Mouse (Mus musculus) liver, postnatal 0 days (tissue): ENCODE measurements around the gene Foxo6. TPM values are rescaled to one million over a fixed set of nuclear protein-coding genes. Genes with fewer than 3 reads are reported as not detected.

Source experiments
- ATAC-seq: fragments of 200-750 bp; cut with Nextera tagmentation; 2 replicates; pipeline ENCODE4 v1.8.0; 2017; ENCODE audit warnings: mild to moderate bottlenecking, moderate library complexity
- DNase-seq: peaks from one replicate; pipeline ENCODE4 v3.0.0-alpha.2; 2016
- H3K27ac ChIP-seq: fragments of 300-500 bp; sonication (generic); 2 replicates; pipeline ENCODE4 v1.5.1; 2014; ENCODE audit warnings: antibody characterized with exemption, moderate library complexity, mild to moderate bottlenecking, low read depth
- H3K27me3 ChIP-seq: fragments of 300-500 bp; sonication (generic); 2 replicates; pipeline ENCODE4 v1.6.1; 2014; ENCODE audit warnings: low read length, control low read depth, mixed read lengths; ENCODE audit not compliant: insufficient read depth
- H3K36me3 ChIP-seq: fragments of 300-500 bp; sonication (generic); replicated peaks from 2 replicates; pipeline ENCODE4 v1.6.1; 2014; ENCODE audit warnings: mild to moderate bottlenecking, control low read depth, low read length, moderate library complexity, mixed read lengths; ENCODE audit not compliant: insufficient read depth
- H3K4me1 ChIP-seq: fragments of 300-500 bp; sonication (generic); 2 replicates; pipeline ENCODE4 v1.6.1; 2014; ENCODE audit warnings: antibody characterized with exemption, mild to moderate bottlenecking, control low read depth; ENCODE audit not compliant: insufficient read depth
- H3K4me2 ChIP-seq: fragments of 300-500 bp; sonication (generic); 2 replicates; pipeline ENCODE4 v1.6.1; 2014; ENCODE audit warnings: low read depth, mild to moderate bottlenecking, low read length, moderate library complexity, mixed read lengths
- H3K4me3 ChIP-seq: fragments of 300-500 bp; sonication (generic); 2 replicates; pipeline ENCODE4 v1.5.1; 2014; ENCODE audit warnings: low read depth, low read length
- H3K9ac ChIP-seq: fragments of 300-500 bp; sonication (generic); replicated peaks from 2 replicates; pipeline ENCODE4 v1.6.1; 2014; ENCODE audit warnings: mild to moderate bottlenecking, moderate library complexity
- H3K9me3 ChIP-seq: fragments of 300-500 bp; sonication (generic); 2 replicates; pipeline ENCODE4 v1.6.1; 2016; ENCODE audit warnings: mild to moderate bottlenecking, control low read depth, low read length, mixed read lengths
- CTCF ChIP-seq: sonication (generic); IDR thresholded peaks from 2 replicates; pipeline ENCODE4 v1.5.1; 2016; ENCODE audit warnings: antibody characterized with exemption, low read depth
- EP300 ChIP-seq: IDR thresholded peaks from 2 replicates; pipeline ENCODE4 v1.6.1; 2016; ENCODE audit warnings: antibody characterized with exemption, low read depth, mild to moderate bottlenecking
- WGBS: fragments of 180-500 bp; shearing (Covaris S2); extraction: QIAGEN DNeasy Blood & Tissue Kit; methylation state at CpG from one replicate; pipeline ENCODE4 v1.1.7; 2014; ENCODE audit not compliant: insufficient replicate concordance; 5-methylcytosine and 5-hydroxymethylcytosine counted together
- polyA plus RNA-seq: library from polyadenylated mRNA; unstranded; fragments of >200 nt; fragmentation: Nextera tagmentation; extraction: Ambion mirVana; gene quantifications from 2 replicates; pipeline ENCODE4 v1.2.1, GENCODE M21; 2015

Foxo6 gene
- polyA plus RNA-seq, 1 experiment from 2014 or later = not detected

DNA sequence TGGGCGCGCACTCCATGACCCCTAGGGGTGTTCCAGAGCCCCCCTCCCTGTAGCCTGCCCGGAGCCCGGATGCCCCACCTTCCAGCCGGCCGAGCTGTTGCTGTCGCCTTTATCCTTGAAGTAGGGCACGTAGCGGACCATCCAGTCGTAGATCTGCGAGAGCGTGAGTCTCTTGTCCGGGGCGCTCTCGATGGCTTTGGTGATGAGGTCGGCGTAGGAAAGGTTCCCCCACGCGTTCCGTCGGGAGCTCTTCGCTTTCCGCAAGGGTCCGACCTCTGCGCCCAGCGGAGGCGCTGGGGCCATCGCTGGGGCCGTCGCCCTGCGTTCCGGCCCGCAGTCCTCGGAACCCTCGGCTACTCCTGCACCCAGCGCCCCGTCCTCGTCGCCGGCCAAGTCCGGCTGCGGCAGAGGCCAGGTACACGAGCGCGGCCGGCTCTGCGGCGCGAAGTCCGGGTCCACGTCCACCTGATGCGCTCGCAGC lies 348 bp downstream of the Foxo6 start:
- Histone ChIP-seq H3K9ac (0 out of 2 replicates have a peak overlapping the region, but pooled peaks have one; percentile 7), H3K36me3 (no peaks in the 10 kb centered on the region), H3K9me3 (no peaks in the 10 kb centered on the region), H3K4me3 (peak overlapping the region; percentile 52), H3K27me3 (peaks cover 63% of the 10 kb centered on the region), H3K4me2 (peak overlapping the region; percentile 90), H3K27ac (no peak overlapping the region), H3K4me1 (peaks cover 17% of the 10 kb centered on the region; the same call in 1 of the 2 replicates)
- DNase-seq = no peak
- TF ChIP-seq CTCF = no peak
- no peak for TF ChIP-seq EP300
- 1% methylated on average over 45 of the region's 53 CpGs for WGBS
- peak; percentile 9; the same call in 1 of the 2 replicates for ATAC-seq

DNA sequence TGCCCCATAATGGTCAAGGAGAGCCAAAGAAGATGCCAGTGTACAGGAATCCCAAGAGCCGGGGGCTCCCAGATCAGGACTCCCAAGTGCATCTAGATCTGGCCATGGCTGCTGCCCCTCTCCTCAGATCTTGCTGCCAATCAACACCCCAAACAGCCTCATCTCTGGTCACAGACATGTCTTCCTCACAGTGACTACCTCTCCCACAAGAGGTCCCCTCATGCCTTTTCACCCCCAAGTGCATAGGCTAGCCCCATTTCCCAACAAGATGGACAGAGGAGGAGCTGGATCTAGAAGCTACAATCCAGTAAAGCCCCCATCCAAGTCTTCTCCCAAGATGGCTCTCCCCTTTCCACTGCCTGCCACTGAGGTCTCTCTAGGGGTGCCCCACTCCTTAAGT lies 1.4 kb downstream of the Foxo6 start:
- TF ChIP-seq EP300 (no peak), CTCF (no peak)
- no peak for ATAC-seq
- 68% methylated on average over 1 of the region's 1 CpGs for WGBS

DNA sequence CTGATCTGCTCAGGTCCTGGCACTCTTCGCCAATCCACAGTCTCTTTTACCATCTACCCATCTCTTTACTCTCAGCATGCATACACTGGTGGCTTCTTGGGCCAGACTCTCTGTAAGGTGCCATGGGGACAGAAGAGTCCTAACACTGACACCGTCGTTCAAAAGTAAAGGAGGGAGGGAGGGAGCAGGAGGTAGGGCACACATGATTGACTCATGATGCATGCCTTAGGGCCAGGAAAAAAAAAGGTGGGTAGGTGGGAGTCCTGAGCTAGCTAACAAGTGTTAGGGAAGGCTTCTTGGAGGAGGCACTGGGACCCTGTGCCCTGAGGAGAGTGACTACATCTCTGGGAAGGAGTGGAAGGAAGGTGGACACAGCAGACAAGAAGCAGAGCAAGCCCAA lies 1.9 kb downstream of the Foxo6 start:
- Histone ChIP-seq H3K4me3 (no peak overlapping the region), H3K9me3 (no peaks in the 10 kb centered on the region), H3K4me2 (no peak overlapping the region), H3K4me1 (peaks cover 17% of the 10 kb centered on the region; the same call in 1 of the 2 replicates), H3K36me3 (no peaks in the 10 kb centered on the region), H3K27me3 (peaks cover 76% of the 10 kb centered on the region), H3K9ac (no peak overlapping the region), H3K27ac (no peak overlapping the region)
- ATAC-seq (no peak), DNase-seq (no peak)
- TF ChIP-seq CTCF (no peak), EP300 (no peak)
- WGBS = 54% methylated on average over 3 of the region's 3 CpGs

More for the DNA sequence above, 1.4 kb downstream of the Foxo6 start:
- no peak overlapping the region for H3K4me3 ChIP-seq
- H3K27me3 ChIP-seq = peaks cover 72% of the 10 kb centered on the region
- H3K4me2 ChIP-seq = no peak overlapping the region
- no peaks in the 10 kb centered on the region for H3K36me3 ChIP-seq
- no peaks in the 10 kb centered on the region for H3K9me3 ChIP-seq
- DNase-seq = no peak
- no peak overlapping the region for H3K9ac ChIP-seq
- H3K27ac ChIP-seq = no peak overlapping the region
- H3K4me1 ChIP-seq = peaks cover 17% of the 10 kb centered on the region; the same call in 1 of the 2 replicates

DNA sequence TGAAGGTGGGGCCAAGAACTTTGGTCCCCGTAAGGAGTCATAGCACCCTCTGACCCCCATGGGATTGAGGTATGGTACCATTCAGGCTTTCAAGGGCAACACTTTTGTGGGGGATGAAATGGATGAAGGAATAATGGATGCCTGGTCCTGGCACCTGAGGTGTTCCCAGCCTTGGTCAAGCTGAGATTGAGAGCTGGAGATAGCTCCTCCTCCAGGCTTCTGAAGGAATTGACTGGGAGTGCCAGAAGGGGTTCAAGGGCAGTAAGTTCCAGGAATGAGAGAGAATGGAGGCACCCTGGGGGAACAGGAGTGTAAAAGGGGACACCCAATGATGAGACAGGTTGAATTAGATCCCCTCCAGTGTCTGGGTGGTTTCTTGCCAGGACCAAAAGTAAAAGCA lies 3.0 kb downstream of the Foxo6 start:
- peaks cover 77% of the 10 kb centered on the region for H3K27me3 ChIP-seq
- H3K9me3 ChIP-seq = no peaks in the 10 kb centered on the region
- H3K4me2 ChIP-seq = no peak overlapping the region
- H3K9ac ChIP-seq = no peak overlapping the region
- DNase-seq (no peak), ATAC-seq (no peak)
- TF ChIP-seq EP300 (no peak), CTCF (no peak)
- 84% methylated on average over 1 of the region's 1 CpGs for WGBS
- no peak overlapping the region for H3K27ac ChIP-seq
- no peak overlapping the region for H3K4me3 ChIP-seq
- no peaks in the 10 kb centered on the region for H3K36me3 ChIP-seq
- peaks cover 14% of the 10 kb centered on the region; the same call in 1 of the 2 replicates for H3K4me1 ChIP-seq

DNA sequence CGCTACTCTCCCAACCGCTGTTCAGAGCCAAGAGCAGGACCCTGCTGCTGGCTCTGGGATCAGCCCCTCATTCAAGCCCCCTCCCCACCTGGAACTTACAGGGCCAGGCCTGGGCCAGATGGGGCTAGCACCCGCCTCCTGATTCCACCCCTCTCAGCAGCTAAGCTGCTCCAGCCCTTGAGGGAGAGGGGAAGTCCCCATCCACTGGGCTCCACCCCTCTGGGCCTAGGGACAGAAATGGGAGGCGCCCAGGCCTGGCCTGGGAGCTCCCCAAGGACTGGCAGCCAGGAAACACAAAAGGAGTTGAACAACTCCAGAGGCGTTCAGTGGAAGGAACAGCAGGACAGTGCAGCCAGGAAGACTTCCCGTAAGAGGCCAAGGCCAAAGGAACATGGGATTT lies 4.0 kb downstream of the Foxo6 start:
- H3K27ac ChIP-seq = no peak overlapping the region
- 10% methylated on average over 6 of the region's 6 CpGs for WGBS
- H3K4me3 ChIP-seq = peak overlapping the region; percentile 45
- no peak for TF ChIP-seq CTCF
- no peak for TF ChIP-seq EP300
- H3K36me3 ChIP-seq = no peaks in the 10 kb centered on the region
- H3K4me1 ChIP-seq = peaks cover 14% of the 10 kb centered on the region; the same call in 1 of the 2 replicates
- DNase-seq (peak; percentile 64), ATAC-seq (peak; percentile 48)
- H3K9me3 ChIP-seq = no peaks in the 10 kb centered on the region
- H3K27me3 ChIP-seq = peaks cover 73% of the 10 kb centered on the region
- H3K4me2 ChIP-seq = peak overlapping the region; percentile 79
- H3K9ac ChIP-seq = no peak overlapping the region

DNA sequence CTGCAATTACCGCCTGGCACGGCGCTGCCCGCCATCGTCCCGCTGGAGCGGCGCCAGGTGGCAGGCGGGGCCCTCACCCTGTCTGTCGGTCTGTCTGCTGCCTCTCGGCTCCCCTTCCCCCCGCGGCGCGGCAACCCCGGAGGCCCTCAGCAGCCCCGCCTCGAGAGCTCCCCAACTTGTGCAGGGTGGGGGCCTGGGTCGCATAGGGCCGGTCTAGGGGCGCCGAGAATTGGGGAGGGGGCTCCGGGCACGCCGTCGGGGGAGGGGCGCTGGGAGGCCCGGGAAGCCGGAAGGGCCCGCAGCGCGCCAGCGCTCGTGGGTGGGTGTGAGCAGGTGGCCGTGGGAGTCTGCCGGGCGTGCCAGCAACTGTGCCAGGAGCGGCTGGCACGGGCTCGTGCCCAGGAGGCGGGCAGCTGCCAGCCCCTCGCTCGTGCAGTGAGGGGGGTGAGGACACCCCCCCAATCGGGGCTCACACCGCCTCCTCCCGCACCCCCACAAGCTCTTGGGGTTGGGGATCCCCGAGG lies 4.5 kb downstream of the Foxo6 start:
- WGBS = under 1% methylated on average over 38 of the region's 47 CpGs
- H3K9me3 ChIP-seq = no peaks in the 10 kb centered on the region
- H3K4me3 ChIP-seq = peak overlapping the region; percentile 45
- H3K27me3 ChIP-seq = peaks cover 68% of the 10 kb centered on the region
- ATAC-seq (no peak), DNase-seq (peak; percentile 33)
- peaks cover 10% of the 10 kb centered on the region; the same call in 1 of the 2 replicates for H3K4me1 ChIP-seq
- peak overlapping the region; percentile 79 for H3K4me2 ChIP-seq
- H3K9ac ChIP-seq = peak overlapping the region; percentile 41; the same call in 1 of the 2 replicates
- no peak overlapping the region for H3K27ac ChIP-seq
- TF ChIP-seq EP300 (no peak), CTCF (no peak)
- H3K36me3 ChIP-seq = no peaks in the 10 kb centered on the region
